ENCODE assay signal across 8 mouse cellular contexts in genomic region chr19:7484076-7484475, GRCm38 (mm10). TPM values are rescaled to one million over a fixed set of nuclear protein-coding genes. Genes with fewer than 3 reads are reported as not detected.
DNase-seq lines count a peak whose midpoint lies in the region; ATAC-seq and TF ChIP-seq lines count a peak whose summit lies in the region.

No protein-coding gene starts in this region.

- 20% methylated on average over 5 of the region's 5 CpGs for WGBS in heart, embryonic 14.5 days
- WGBS in forebrain, embryonic 12.5 days, result 70% methylated on average over 5 of the region's 5 CpGs
- WGBS in limb, embryonic 12.5 days, result 74% methylated on average over 5 of the region's 5 CpGs
- 49% methylated on average over 5 of the region's 5 CpGs for WGBS in stomach, embryonic 15.5 days

- H3K4me1 ChIP-seq in heart, embryonic 14.5 days (ENCODE audit: control insufficient read depth in 2 of 2, insufficient read depth in 2 of 2, low read length in 2 of 2), result peaks cover 0 to 18% of the 10 kb centered on the region in 2 experiments; a peak in 2 of 4 replicates
- H3K4me1 ChIP-seq in ES-Bruce4 (ENCODE audit: control insufficient read depth, insufficient read depth, low read length), result no peaks in the 10 kb centered on the region
- H3K4me1 ChIP-seq in forebrain, embryonic 12.5 days, result peaks cover 27% of the 10 kb centered on the region
- H3K4me1 ChIP-seq in limb, embryonic 12.5 days (replicated peaks), result peaks cover 8% of the 10 kb centered on the region; the same call in 1 of the 2 replicates
- peaks cover 9% of the 10 kb centered on the region; the same call in 1 of the 2 replicates for H3K4me1 ChIP-seq in stomach, embryonic 15.5 days

- peak overlapping the region in 1 of 2 experiments; percentile 100; a peak in 2 of 4 replicates for H3K27ac ChIP-seq in heart, embryonic 14.5 days (replicated peaks in 1 of 2; ENCODE audit: control insufficient read depth in 1 of 2, insufficient read depth in 1 of 2, low read depth in 2 of 2, low read length in 2 of 2)
- no peak overlapping the region for H3K27ac ChIP-seq in ES-Bruce4 (ENCODE audit: insufficient read depth, low read length)
- H3K27ac ChIP-seq in forebrain, embryonic 12.5 days, result peak overlapping the region; percentile 100
- H3K27ac ChIP-seq in limb, embryonic 12.5 days, result no peak overlapping the region
- H3K27ac ChIP-seq in stomach, embryonic 15.5 days, result no peak overlapping the region; the same call in 1 of the 2 replicates

- no peak for DNase-seq in heart, adult 9 months (ENCODE audit: low spot score in 2 of 2)
- no peak for DNase-seq in adrenal gland, postnatal 25 days

- H3K4me2 ChIP-seq in heart, embryonic 14.5 days (ENCODE audit: low read length), result peak overlapping the region; percentile 65
- H3K4me2 ChIP-seq in forebrain, embryonic 12.5 days, result peak overlapping the region; percentile 64
- H3K4me2 ChIP-seq in limb, embryonic 12.5 days, result peak overlapping the region; percentile 72; the same call in 1 of the 2 replicates
- peak overlapping the region; percentile 73 for H3K4me2 ChIP-seq in stomach, embryonic 15.5 days

- peak overlapping the region in 1 of 2 experiments; percentile 99; a peak in 1 of 4 replicates for H3K4me3 ChIP-seq in heart, embryonic 14.5 days (ENCODE audit: control insufficient read depth in 1 of 2, insufficient read depth in 1 of 2, low read depth in 1 of 2, low read length in 2 of 2)
- no peak overlapping the region for H3K4me3 ChIP-seq in ES-Bruce4 (ENCODE audit: low read depth, low read length)
- no peak overlapping the region for H3K4me3 ChIP-seq in forebrain, embryonic 12.5 days (replicated peaks)
- no peak overlapping the region for H3K4me3 ChIP-seq in limb, embryonic 12.5 days (replicated peaks)
- no peak overlapping the region for H3K4me3 ChIP-seq in stomach, embryonic 15.5 days (replicated peaks)

- H3K36me3 ChIP-seq in heart, embryonic 14.5 days (ENCODE audit: control insufficient read depth, insufficient read depth, low read length), result no peaks in the 10 kb centered on the region
- H3K36me3 ChIP-seq in ES-Bruce4 (ENCODE audit: control insufficient read depth, insufficient read depth, low read length, poor library complexity, severe bottlenecking), result no peaks in the 10 kb centered on the region
- H3K36me3 ChIP-seq in forebrain, embryonic 12.5 days (replicated peaks), result no peaks in the 10 kb centered on the region
- H3K36me3 ChIP-seq in limb, embryonic 12.5 days, result no peaks in the 10 kb centered on the region
- no peaks in the 10 kb centered on the region for H3K36me3 ChIP-seq in stomach, embryonic 15.5 days

- no peaks in the 10 kb centered on the region for H3K27me3 ChIP-seq in heart, embryonic 14.5 days (ENCODE audit: control insufficient read depth, insufficient read depth, low read length)
- H3K27me3 ChIP-seq in ES-Bruce4 (ENCODE audit: control insufficient read depth, insufficient read depth, low read length, poor library complexity, severe bottlenecking), result no peaks in the 10 kb centered on the region
- H3K27me3 ChIP-seq in forebrain, embryonic 12.5 days, result no peaks in the 10 kb centered on the region
- no peaks in the 10 kb centered on the region for H3K27me3 ChIP-seq in limb, embryonic 12.5 days
- no peaks in the 10 kb centered on the region for H3K27me3 ChIP-seq in stomach, embryonic 15.5 days (replicated peaks)

- H3K9me3 ChIP-seq in heart, embryonic 14.5 days (ENCODE audit: control insufficient read depth, low read length), result no peaks in the 10 kb centered on the region
- H3K9me3 ChIP-seq in ES-Bruce4 (replicated peaks; ENCODE audit: control insufficient read depth, insufficient read depth, low read length, poor library complexity, severe bottlenecking), result no peaks in the 10 kb centered on the region
- no peaks in the 10 kb centered on the region for H3K9me3 ChIP-seq in forebrain, embryonic 12.5 days
- H3K9me3 ChIP-seq in limb, embryonic 12.5 days, result no peaks in the 10 kb centered on the region
- no peaks in the 10 kb centered on the region for H3K9me3 ChIP-seq in stomach, embryonic 15.5 days

- ATAC-seq in heart, embryonic 14.5 days (ENCODE audit: insufficient number of reproducible peaks, insufficient read depth, low FRiP score, low read depth), result no peak
- ATAC-seq in forebrain, embryonic 12.5 days (ENCODE audit: low FRiP score), result no peak
- ATAC-seq in limb, embryonic 12.5 days (ENCODE audit: insufficient number of reproducible peaks, insufficient read depth, low FRiP score, low TSS enrichment, low read depth), result no peak
- ATAC-seq in stomach, embryonic 15.5 days (ENCODE audit: insufficient read depth, low FRiP score, low read depth), result no peak
- no peak for ATAC-seq in inflammation-experienced regulatory T-cells, adult 6 months

- H3K9ac ChIP-seq in heart, embryonic 14.5 days (ENCODE audit: low read length), result no peak overlapping the region
- peak overlapping the region; percentile 66; the same call in 1 of the 2 replicates for H3K9ac ChIP-seq in ES-Bruce4 (ENCODE audit: low read depth, poor library complexity, severe bottlenecking)
- no peak overlapping the region for H3K9ac ChIP-seq in forebrain, embryonic 12.5 days
- H3K9ac ChIP-seq in limb, embryonic 12.5 days (replicated peaks), result no peak overlapping the region
- no peak overlapping the region for H3K9ac ChIP-seq in stomach, embryonic 15.5 days

- no peak for TF ChIP-seq CTCF in ES-Bruce4 (IDR thresholded peaks at IDR 0.05; ENCODE audit: low read depth, low read length)

- no peak for TF ChIP-seq POLR2A in ES-Bruce4 (IDR thresholded peaks at IDR 0.05; ENCODE audit: insufficient read depth, low read length)

- no peak for TF ChIP-seq EP300 in ES-Bruce4 (IDR thresholded peaks at IDR 0.05; ENCODE audit: insufficient read depth, low read depth, low read length)

RNA-seq across cellular contexts. Expression of gene Rtn3, which starts 1.0 kb away (rescaled TPM):
- 108 and 132 TPM in 2 replicates for polyA plus RNA-seq in heart, embryonic 14.5 days (2014; fragmentation: Nextera tagmentation; extraction: Ambion mirVana)
- 162 and 178 TPM in 2 replicates for polyA plus RNA-seq in ES-Bruce4 (2011; ENCODE audit: insufficient read depth, insufficient read length, low read depth, missing spikeins)
- 383 and 409 TPM in 2 replicates for polyA plus RNA-seq in forebrain, embryonic 12.5 days (2016; fragmentation: Nextera tagmentation; extraction: Ambion mirVana)
- polyA plus RNA-seq in limb, embryonic 12.5 days (2016; fragmentation: Nextera tagmentation; extraction: Ambion mirVana), result 99.6 and 105 TPM in 2 replicates
- 140 and 149 TPM in 2 replicates for polyA plus RNA-seq in stomach, embryonic 15.5 days (2015; fragmentation: Nextera tagmentation; extraction: Ambion mirVana)
- 10 to 100 TPM; 36.0 to 58.3 (median 45.6) TPM for polyA plus RNA-seq in inflammation-experienced regulatory T-cells, adult 6 months (2017; shearing (Covaris generic))
- total RNA-seq in adrenal gland, postnatal 25 days (2021), result 131 TPM in 2 replicates

RNA-seq across cellular contexts. Expression of gene Atl3, which starts 9.8 kb away (rescaled TPM):
- polyA plus RNA-seq in heart, embryonic 14.5 days (2014; fragmentation: Nextera tagmentation; extraction: Ambion mirVana), result 9.1 and 12.1 TPM in 2 replicates
- 51.3 and 53.5 TPM in 2 replicates for polyA plus RNA-seq in ES-Bruce4 (2011; ENCODE audit: insufficient read depth, insufficient read length, low read depth, missing spikeins)
- 8.4 and 9.2 TPM in 2 replicates for polyA plus RNA-seq in forebrain, embryonic 12.5 days (2016; fragmentation: Nextera tagmentation; extraction: Ambion mirVana)
- polyA plus RNA-seq in limb, embryonic 12.5 days (2016; fragmentation: Nextera tagmentation; extraction: Ambion mirVana), result 10.8 and 11.9 TPM in 2 replicates
- polyA plus RNA-seq in stomach, embryonic 15.5 days (2015; fragmentation: Nextera tagmentation; extraction: Ambion mirVana), result 17.1 and 17.4 TPM in 2 replicates
- 10 to 100 TPM; 21.2 to 26.6 (median 26.2) TPM for polyA plus RNA-seq in inflammation-experienced regulatory T-cells, adult 6 months (2017; shearing (Covaris generic))
- 114 and 171 TPM in 2 replicates for total RNA-seq in adrenal gland, postnatal 25 days (2021)
